Mouse (Mus musculus) CH12.LX (cell line): ENCODE measurements around the gene Robo2. TPM values are rescaled to one million over a fixed set of nuclear protein-coding genes. Genes with fewer than 3 reads are reported as not detected.

ENCODE experiments used
- DNase-seq: peaks from one replicate; pipeline ENCODE4 v3.0.0-alpha.2; 2013; ENCODE audit errors: extremely low read depth
- H3K27ac ChIP-seq: 2 replicates; pipeline ENCODE4 v1.5.1; 2012; ENCODE audit warnings: low read depth, mild to moderate bottlenecking, control low read depth, moderate library complexity; ENCODE audit not compliant: insufficient read depth
- H3K27me3 ChIP-seq: replicated peaks from 2 replicates; pipeline ENCODE3; 2012; ENCODE audit warnings: inconsistent platforms
- H3K36me3 ChIP-seq, 2 experiments: replicated peaks in 1 of 2; 2 replicates each; pipeline versions ENCODE3 to v1.6.1; 2012; ENCODE audit warnings: inconsistent platforms in 1 of 2, low read length in 1 of 2, mild to moderate bottlenecking in 1 of 2, mixed read lengths in 1 of 2, moderate library complexity in 1 of 2; ENCODE audit not compliant: control insufficient read depth in 1 of 2, insufficient read depth in 1 of 2
- H3K4me1 ChIP-seq, 2 experiments: 2 replicates each; pipeline ENCODE4 v1.6.1; 2012; ENCODE audit warnings: inconsistent platforms in 1 of 2, moderate library complexity in 1 of 2; ENCODE audit not compliant: insufficient read depth in 2 of 2, control insufficient read depth in 1 of 2
- H3K4me2 ChIP-seq: 2 replicates; pipeline ENCODE4 v1.6.1; 2012; ENCODE audit warnings: low read depth, mild to moderate bottlenecking, control low read depth; ENCODE audit not compliant: poor library complexity, insufficient read depth, severe bottlenecking
- H3K4me3 ChIP-seq, 3 experiments: fragments of 150-350 bp in 1 of 3; sonication (generic) in 1 of 3; replicated peaks in 1 of 3; 2 replicates each; pipeline versions ENCODE3 to v1.5.1; 2011 to 2012; ENCODE audit warnings: low read depth in 2 of 3, low read length in 2 of 3, mild to moderate bottlenecking in 2 of 3, moderate library complexity in 2 of 3, control low read depth in 1 of 3, improper control_type of control experiment in 1 of 3, inconsistent platforms in 1 of 3, mixed read lengths in 1 of 3; ENCODE audit not compliant: poor library complexity in 1 of 3
- H3K79me2 ChIP-seq: replicated peaks from 2 replicates; pipeline ENCODE4 v1.6.1; 2012; ENCODE audit warnings: mild to moderate bottlenecking, moderate library complexity; ENCODE audit not compliant: control insufficient read depth, poor library complexity, insufficient read depth, severe bottlenecking; ENCODE audit errors: extremely low read depth
- H3K9ac ChIP-seq: 2 replicates; pipeline ENCODE4 v1.6.1; 2012; ENCODE audit warnings: low read depth, mild to moderate bottlenecking, control low read depth, moderate library complexity; ENCODE audit not compliant: insufficient read depth
- H3K9me3 ChIP-seq: replicated peaks from 2 replicates; pipeline ENCODE3; 2012; ENCODE audit warnings: low read length, inconsistent platforms, mixed read lengths
- BHLHE40 ChIP-seq: IDR thresholded peaks from 2 replicates; pipeline ENCODE4 v1.6.1; 2011; ENCODE audit warnings: mild to moderate bottlenecking, low read depth, low read length, improper control_type of control experiment
- CHD2 ChIP-seq: IDR thresholded peaks from 2 replicates; pipeline ENCODE4 v1.6.1; 2011; ENCODE audit warnings: low read length, improper control_type of control experiment
- CTCF ChIP-seq, 2 experiments: IDR thresholded peaks in 1 of 2; conservative IDR thresholded peaks in 1 of 2; 2 replicates each; pipeline ENCODE4 v1.5.1; 2011 to 2012; ENCODE audit warnings: low read depth in 2 of 2, low read length in 2 of 2, improper control_type of control experiment in 1 of 2, inconsistent platforms in 1 of 2, mild to moderate bottlenecking in 1 of 2, moderate library complexity in 1 of 2
- E2F4 ChIP-seq: IDR thresholded peaks from 2 replicates; pipeline ENCODE4 v1.6.1; 2011; ENCODE audit warnings: low read depth, low read length, improper control_type of control experiment; ENCODE audit not compliant: insufficient replicate concordance
- ELF1 ChIP-seq: IDR thresholded peaks from 2 replicates; pipeline ENCODE4 v1.6.1; 2014; ENCODE audit warnings: low read depth, mild to moderate bottlenecking, inconsistent platforms, low read length, improper control_type of control experiment
- EP300 ChIP-seq: IDR thresholded peaks from 2 replicates; pipeline ENCODE4 v1.6.1; 2011; ENCODE audit warnings: low read length, improper control_type of control experiment
- ETS1 ChIP-seq: conservative IDR thresholded peaks from 2 replicates; pipeline ENCODE4 v1.6.1; 2012; ENCODE audit warnings: low read depth, mild to moderate bottlenecking, inconsistent platforms, low read length, improper control_type of control experiment, moderate library complexity
- GABPA ChIP-seq: IDR thresholded peaks from 2 replicates; pipeline ENCODE4 v1.6.1; 2012; ENCODE audit warnings: low read depth, low read length, improper control_type of control experiment, inconsistent platforms; ENCODE audit not compliant: insufficient replicate concordance
- HCFC1 ChIP-seq: IDR thresholded peaks from 2 replicates; pipeline ENCODE4 v1.6.1; 2012; ENCODE audit warnings: low read depth, mild to moderate bottlenecking, inconsistent platforms, low read length, improper control_type of control experiment
- IRF4 ChIP-seq: IDR thresholded peaks from 2 replicates; pipeline ENCODE4 v1.6.1; 2014; ENCODE audit warnings: low read depth, mild to moderate bottlenecking, inconsistent platforms, low read length, improper control_type of control experiment
- JUND ChIP-seq: conservative IDR thresholded peaks from 2 replicates; pipeline ENCODE4 v1.6.1; 2011; ENCODE audit warnings: low read depth, low read length, improper control_type of control experiment
- KAT2A ChIP-seq: IDR thresholded peaks from 2 replicates; pipeline ENCODE4 v1.6.1; 2012; ENCODE audit warnings: low read length, improper control_type of control experiment, inconsistent platforms; ENCODE audit not compliant: insufficient replicate concordance
- MAFK ChIP-seq: IDR thresholded peaks from 2 replicates; pipeline ENCODE4 v1.6.1; 2011; ENCODE audit warnings: low read length, improper control_type of control experiment; ENCODE audit not compliant: insufficient replicate concordance
- MAX ChIP-seq: IDR thresholded peaks from 2 replicates; pipeline ENCODE4 v1.6.1; 2011; ENCODE audit warnings: low read length, improper control_type of control experiment
- MAZ ChIP-seq: IDR thresholded peaks from 2 replicates; pipeline ENCODE4 v1.6.1; 2012; ENCODE audit warnings: low read depth, mild to moderate bottlenecking, inconsistent platforms, low read length, improper control_type of control experiment, moderate library complexity
- MEF2A ChIP-seq: IDR thresholded peaks from 2 replicates; pipeline ENCODE4 v1.6.1; 2014; ENCODE audit warnings: low read depth, mild to moderate bottlenecking, inconsistent platforms, low read length, improper control_type of control experiment, borderline replicate concordance
- MXI1 ChIP-seq: IDR thresholded peaks from 2 replicates; pipeline ENCODE4 v1.6.1; 2011; ENCODE audit warnings: mild to moderate bottlenecking, low read depth, low read length, improper control_type of control experiment
- MYC ChIP-seq: IDR thresholded peaks from 2 replicates; pipeline ENCODE4 v1.6.1; 2011; ENCODE audit warnings: low read depth, mild to moderate bottlenecking, improper control_type of control experiment, low read length
- NELFE ChIP-seq: IDR thresholded peaks from 2 replicates; pipeline ENCODE4 v1.6.1; 2011; ENCODE audit warnings: low read depth, low read length, improper control_type of control experiment
- POLR2A ChIP-seq: IDR thresholded peaks from 2 replicates; pipeline ENCODE4 v1.6.1; 2011; ENCODE audit warnings: low read depth, mild to moderate bottlenecking, improper control_type of control experiment, low read length
- POLR2AphosphoS2 ChIP-seq: IDR thresholded peaks from 2 replicates; pipeline ENCODE4 v1.6.1; 2011; ENCODE audit warnings: low read depth, low read length, improper control_type of control experiment
- RCOR1 ChIP-seq: conservative IDR thresholded peaks from 2 replicates; pipeline ENCODE4 v1.6.1; 2012; ENCODE audit warnings: low read depth, mild to moderate bottlenecking, inconsistent platforms, low read length, improper control_type of control experiment
- SIN3A ChIP-seq: IDR thresholded peaks from 2 replicates; pipeline ENCODE4 v1.6.1; 2012; ENCODE audit warnings: low read length, improper control_type of control experiment, inconsistent platforms
- SMC3 ChIP-seq: IDR thresholded peaks from 2 replicates; pipeline ENCODE4 v1.6.1; 2011; ENCODE audit warnings: low read depth, low read length, improper control_type of control experiment
- TCF12 ChIP-seq: IDR thresholded peaks from 2 replicates; pipeline ENCODE4 v1.6.1; 2014; ENCODE audit warnings: low read depth, mild to moderate bottlenecking, inconsistent platforms, low read length, improper control_type of control experiment
- USF2 ChIP-seq: conservative IDR thresholded peaks from 2 replicates; pipeline ENCODE4 v1.6.1; 2011; ENCODE audit warnings: low read depth, low read length, improper control_type of control experiment
- dilution Hi-C: fragments of 300-500 bp; cut with MboI; formaldehyde crosslinking; loops from 2 replicates; pipeline ENCODE4 v1.14.3; 2020; ENCODE audit warnings: low sequenced_read_pairs; ENCODE audit not compliant: extremely low pct_unique_long_range_greater_than_20kb, extremely low pct_ligation_motif_present
- in situ Hi-C: fragments of 300-500 bp; cut with MboI; formaldehyde crosslinking; loops from 3 replicates; pipeline ENCODE4 v1.14.3; 2019; ENCODE audit warnings: low sequenced_read_pairs, low pct_ligation_motif_present, low pct_unique_long_range_greater_than_20kb, mixed read lengths
- polyA plus RNA-seq: library from polyadenylated mRNA; unstranded; fragments of >175 nt; gene quantifications from 2 replicates; pipeline ENCODE4 v1.2.1, GENCODE M21; 2012; ENCODE audit warnings: low read depth; ENCODE audit not compliant: insufficient read length
- total RNA-seq, 2 experiments: library from RNA; depleted of rRNA; stranded (reverse); fragments of 300-350 nt in 1 of 2; fragments of >200 nt in 1 of 2; gene quantifications; 2 replicates each; pipeline ENCODE4 v1.2.3; 2012 to 2014

Gene Robo2
- total and polyA plus RNA-seq, 3 experiments: not detected

DNA sequence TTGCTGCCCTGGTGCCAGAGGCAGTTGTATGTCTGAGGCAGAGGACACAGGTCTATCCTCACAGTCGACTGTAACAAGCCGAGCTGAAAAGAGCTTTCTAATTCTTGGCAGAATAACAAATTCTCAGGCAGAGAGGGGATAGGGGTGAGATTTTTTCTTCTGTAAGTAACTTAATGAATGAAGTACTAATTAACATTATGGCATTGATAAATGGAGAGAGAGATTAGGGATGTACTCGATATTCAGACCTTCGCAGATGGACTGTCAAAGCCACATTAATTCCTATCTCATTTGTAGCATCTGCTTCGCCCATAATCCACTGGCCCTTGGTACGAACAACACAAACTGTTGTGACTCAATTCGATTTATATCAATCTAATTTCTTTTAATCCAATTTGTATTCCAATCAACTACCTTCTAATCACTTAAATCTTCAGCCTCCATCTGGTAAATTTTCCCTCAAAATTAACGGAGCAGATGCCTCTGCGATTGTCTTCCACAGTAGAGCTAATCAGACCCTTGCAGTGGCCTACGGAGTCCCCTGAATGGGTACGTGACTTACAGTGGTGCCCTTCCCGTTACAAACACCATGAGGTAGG lies 36.2 kb downstream of the Robo2 start:
- no peaks in the 10 kb centered on the region for H3K27me3 ChIP-seq
- no peak for DNase-seq
- H3K36me3 ChIP-seq: no peaks in the 10 kb centered on the region
- H3K79me2 ChIP-seq: no peaks in the 10 kb centered on the region
- no peaks in the 10 kb centered on the region for H3K4me1 ChIP-seq
- H3K4me3 ChIP-seq: no peak overlapping the region
- peaks cover 54% of the 10 kb centered on the region for H3K9me3 ChIP-seq
- TF ChIP-seq ETS1 (no peak), E2F4 (no peak), KAT2A (no peak), CHD2 (no peak), ELF1 (no peak), NELFE (no peak), MEF2A (no peak), SMC3 (no peak), MAZ (no peak), EP300 (no peak), USF2 (no peak), MXI1 (no peak), JUND (no peak), HCFC1 (no peak), POLR2A (no peak), POLR2AphosphoS2 (no peak), CTCF (conservative IDR thresholded peaks at IDR 0.05 in 1 of 2, IDR thresholded peaks at IDR 0.05 in 1 of 2; ENCODE audit: low read depth in 2 of 2, low read length in 2 of 2) (no peak)
- TF ChIP-seq, all 38 proteins: peak for 0
- dilution Hi-C loops (no loop called here), in situ Hi-C loops (no loop called here)
- H3K4me2 ChIP-seq: no peak overlapping the region
- no peak overlapping the region for H3K9ac ChIP-seq
- no peak overlapping the region for H3K27ac ChIP-seq

DNA sequence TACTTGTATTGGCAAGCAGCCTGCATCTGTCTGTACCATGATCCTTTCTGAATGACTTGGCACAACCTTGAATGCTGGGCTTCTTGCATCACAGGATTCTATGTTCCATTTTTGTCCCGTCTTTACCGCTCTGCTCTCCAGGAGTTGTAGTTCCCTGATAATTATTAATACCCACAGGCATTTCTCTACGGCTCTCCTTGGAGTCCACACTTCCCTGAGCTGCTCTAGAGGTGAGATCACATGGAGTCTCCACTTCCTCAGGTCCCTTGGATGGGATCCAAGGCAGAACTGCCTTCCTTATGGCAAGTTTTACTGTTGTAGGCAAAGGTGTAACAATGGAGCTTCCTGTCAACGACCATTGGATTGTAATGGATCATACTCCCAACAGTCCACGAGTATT lies 37.1 kb downstream of the Robo2 start:
- H3K9ac ChIP-seq: no peak overlapping the region
- no peaks in the 10 kb centered on the region for H3K36me3 ChIP-seq
- peaks cover 58% of the 10 kb centered on the region for H3K9me3 ChIP-seq
- TF ChIP-seq MAFK (no peak), SIN3A (no peak), JUND (no peak), TCF12 (no peak), IRF4 (no peak), ETS1 (no peak), HCFC1 (no peak), SMC3 (no peak), GABPA (no peak), POLR2A (no peak), NELFE (no peak), USF2 (no peak), MAX (no peak), RCOR1 (no peak), BHLHE40 (no peak), MYC (no peak), CTCF (conservative IDR thresholded peaks at IDR 0.05 in 1 of 2, IDR thresholded peaks at IDR 0.05 in 1 of 2; ENCODE audit: low read depth in 2 of 2, low read length in 2 of 2) (no peak)
- TF ChIP-seq, all 38 proteins: peak for 0
- Histone ChIP-seq H3K27ac (no peak overlapping the region), H3K27me3 (no peaks in the 10 kb centered on the region), H3K4me1 (no peaks in the 10 kb centered on the region), H3K79me2 (no peaks in the 10 kb centered on the region), H3K4me2 (no peak overlapping the region), H3K4me3 (no peak overlapping the region)
- in situ Hi-C loops: no loop called here
- dilution Hi-C loops: no loop called here
- DNase-seq: no peak
